Mouse (Mus musculus) liver, embryonic 14.5 days (tissue): ENCODE results near the gene Ppt2.

ENCODE experiments used
- CTCF ChIP-seq: IDR thresholded peaks from 2 replicates; pipeline ENCODE4 v1.5.1; 2016; ENCODE audit warnings: antibody characterized with exemption, low read depth, control low read depth
- EP300 ChIP-seq: IDR thresholded peaks from 2 replicates; pipeline ENCODE4 v1.6.1; 2016; ENCODE audit warnings: antibody characterized with exemption, low read depth

- TF ChIP-seq CTCF (no peak), EP300 (no peak)
Observed at GRCm38 (mm10) chr17:34672246-34672792, 44.0 kb upstream of the Ppt2 start.
